Mouse (Mus musculus) megakaryocyte, adult 5-6 weeks (primary cell): ENCODE data around the gene Pccb. TPM values are rescaled to one million over a fixed set of nuclear protein-coding genes. Genes with fewer than 3 reads are reported as not detected.

Source experiments
- ATAC-seq: 2 replicates; pipeline ENCODE4 v1.8.0; 2016; ENCODE audit warnings: mild to moderate bottlenecking, inconsistent platforms; ENCODE audit not compliant: poor library complexity, severe bottlenecking
- total RNA-seq, 2 experiments: library from RNA; stranded (forward) in 1 of 2; stranded (reverse) in 1 of 2; fragments of 153-499, 151-499 nt in 1 of 2; fragments of 221-1000, 200-1000 nt in 1 of 2; gene quantifications; 2 replicates each; pipeline versions ENCODE4 v1.2.3 to v1.2.4; 2015 to 2017

The Pccb gene
- total RNA-seq, 2 experiments from 2014 or later: 8.0 to 12.2 TPM

- no peak for ATAC-seq
These were observed 17.3 kb upstream of the Pccb start for GRCm38 (mm10) chr9:101052007-101052406.

GRCm38 (mm10) chr9:101045710-101046338, 11.1 kb upstream of the Pccb start:
- ATAC-seq: peak; percentile 48

GRCm38 (mm10) chr9:101042249-101042648, 7.6 kb upstream of the Pccb start:
- ATAC-seq: peak; percentile 74

- no peak for ATAC-seq
These were observed 6.8 kb upstream of the Pccb start for GRCm38 (mm10) chr9:101041508-101041907.

GRCm38 (mm10) chr9:101038634-101039033, 3.9 kb upstream of the Pccb start:
- ATAC-seq: no peak

GRCm38 (mm10) chr9:101037396-101037795, 2.7 kb upstream of the Pccb start:
- no peak for ATAC-seq

- no peak for ATAC-seq
These were observed 2.2 kb upstream of the Pccb start for GRCm38 (mm10) chr9:101036876-101037275.

- no peak for ATAC-seq
These were observed 1.3 kb upstream of the Pccb start for GRCm38 (mm10) chr9:101035836-101036596.

- ATAC-seq: peak; percentile 7; the same call in 1 of the 2 replicates
These were observed 794 bp downstream of the Pccb start for GRCm38 (mm10) chr9:101033761-101034447.

GRCm38 (mm10) chr9:101018768-101019167, 15.9 kb downstream of the Pccb start:
- ATAC-seq: no peak

- no peak for ATAC-seq
These were observed 16.8 kb downstream of the Pccb start for GRCm38 (mm10) chr9:101017734-101018516.

- no peak for ATAC-seq
These were observed 19.4 kb downstream of the Pccb start for GRCm38 (mm10) chr9:101015324-101015723.

- ATAC-seq: no peak
These were observed 22.3 kb downstream of the Pccb start for GRCm38 (mm10) chr9:101012433-101012832.

- no peak for ATAC-seq
These were observed 28.8 kb downstream of the Pccb start for GRCm38 (mm10) chr9:101005866-101006265.

- no peak for ATAC-seq
These were observed 31.4 kb downstream of the Pccb start for GRCm38 (mm10) chr9:101003302-101003701.

GRCm38 (mm10) chr9:101002841-101003240, 31.9 kb downstream of the Pccb start:
- ATAC-seq: no peak

GRCm38 (mm10) chr9:101002053-101002452, 32.6 kb downstream of the Pccb start:
- peak; percentile 51 for ATAC-seq

GRCm38 (mm10) chr9:100997138-100997537, 37.6 kb downstream of the Pccb start:
- ATAC-seq: no peak

- no peak for ATAC-seq
These were observed 40.8 kb downstream of the Pccb start for GRCm38 (mm10) chr9:100993937-100994336.

- no peak for ATAC-seq
These were observed 42.5 kb downstream of the Pccb start for GRCm38 (mm10) chr9:100992191-100992590.

- ATAC-seq: no peak
These were observed 43.4 kb downstream of the Pccb start for GRCm38 (mm10) chr9:100991321-100991720.
